Mouse (Mus musculus) heart, adult 2 months (tissue): Measurements from ENCODE around the gene Epx.

ENCODE experiments used
- CTCF ChIP-seq: fragments of 200-600 bp; IDR thresholded peaks from 2 replicates; pipeline ENCODE4 v1.8.1; 2022; ENCODE audit warnings: antibody characterized with exemption, mild to moderate bottlenecking, moderate library complexity
- POLR2A ChIP-seq: fragments of 200-500 bp; IDR thresholded peaks from 2 replicates; pipeline ENCODE4 v1.6.1; 2011; ENCODE audit warnings: mild to moderate bottlenecking, low read depth, low read length, control low read depth; ENCODE audit not compliant: insufficient read depth

DNA sequence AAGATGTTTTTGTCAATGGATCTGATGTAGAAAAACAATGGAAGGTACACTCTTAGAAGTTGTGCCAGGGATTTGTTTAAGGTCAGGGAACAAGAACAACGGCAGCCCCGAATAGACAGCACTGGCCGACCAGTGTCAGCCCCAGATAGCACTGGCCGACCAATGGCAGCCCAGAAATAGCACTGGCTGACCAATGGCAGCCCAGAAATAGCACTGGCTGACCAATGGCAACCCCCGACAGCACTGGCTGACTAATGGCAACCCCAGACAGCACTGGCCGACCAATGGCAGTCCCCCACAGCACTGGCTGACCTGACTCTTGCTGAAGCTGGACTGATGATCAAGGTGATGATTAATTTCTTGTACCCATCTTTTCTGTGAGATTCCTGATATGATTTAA, 27.5 kb downstream of the Epx start:
- TF ChIP-seq CTCF = no peak
- TF ChIP-seq POLR2A = no peak
